Mouse (Mus musculus) central nervous system, embryonic 14 days (tissue): ENCODE measurements around the gene Rnd2. TPM values are rescaled to one million over a fixed set of nuclear protein-coding genes. Genes with fewer than 3 reads are reported as not detected.

Source experiments
- polyA plus RNA-seq: library from polyadenylated mRNA; depleted of rRNA; stranded (reverse); fragments of >200 nt; gene quantifications from 2 replicates; pipeline ENCODE4 v1.2.3, GENCODE M21; 2012; rRNA removed

Rnd2 gene
- 141 and 209 TPM in 2 replicates for polyA plus RNA-seq

GRCm38 (mm10) chr11:101464211-101465100, at the start of gene Rnd2:
Gene Rnd2 (plus strand): TSS chr11:101464999.

GRCm38 (mm10) chr11:101417101-101417855, 47.5 kb upstream of the Rnd2 start, which contains the start of gene Aarsd1:
Gene Aarsd1 (minus strand): TSS chr11:101417615.

GRCm38 (mm10) chr11:101424105-101424851, 40.5 kb upstream of the Rnd2 start, which contains the start of gene Gm27029:
Gene Gm27029 (minus strand): TSS chr11:101424796.

GRCm38 (mm10) chr11:101424925-101425813, 39.6 kb upstream of the Rnd2 start, which contains the start of the genes Rundc1 and Ptges3l:
Gene Rundc1 (plus strand): TSS chr11:101425085.
Gene Ptges3l (minus strand): TSS chr11:101425333.

GRCm38 (mm10) chr11:101442127-101442693, 22.6 kb upstream of the Rnd2 start, which contains the start of gene Rpl27:
Gene Rpl27 (plus strand): TSS chr11:101442298.

GRCm38 (mm10) chr11:101448274-101448746, 16.5 kb upstream of the Rnd2 start, which contains the start of gene Ifi35:
Gene Ifi35 (plus strand): TSS chr11:101448407.

GRCm38 (mm10) chr11:101465869-101466551, 1.2 kb downstream of the Rnd2 start, which contains the start of gene Vat1:
Gene Vat1 (minus strand): TSS chr11:101466230.

Other genes with a start within 250 kb of the Rnd2 start
- gene Ezh1, start 238.5 kb upstream of the Rnd2 start, polyA plus RNA-seq: 27.4 and 32.0 TPM in 2 replicates
- gene Ramp2, start 219.0 kb upstream of the Rnd2 start, polyA plus RNA-seq: 61.7 and 80.4 TPM in 2 replicates
- 67.6 and 69.5 TPM in 2 replicates for gene Vps25, start 211.3 kb upstream of the Rnd2 start, polyA plus RNA-seq
- 5.1 and 10.7 TPM in 2 replicates for gene Wnk4, start 204.4 kb upstream of the Rnd2 start, polyA plus RNA-seq
- gene Cntd1, start 186.0 kb upstream of the Rnd2 start, polyA plus RNA-seq: 0.93 and 1.1 TPM in 2 replicates
- 153 and 181 TPM in 2 replicates for gene Coa3, start 185.9 kb upstream of the Rnd2 start, polyA plus RNA-seq
- gene Becn1, start 162.7 kb upstream of the Rnd2 start, polyA plus RNA-seq: 116 and 133 TPM in 2 replicates
- 118 and 123 TPM in 2 replicates for gene Psme3, start 148.8 kb upstream of the Rnd2 start, polyA plus RNA-seq
- gene Aoc2, start 139.9 kb upstream of the Rnd2 start, polyA plus RNA-seq: 9.5 and 10.2 TPM in 2 replicates
- 0.27 and 0.85 TPM in 2 replicates for gene Aoc3, start 134.4 kb upstream of the Rnd2 start, polyA plus RNA-seq
- not detected in 2 replicates for gene G6pc, start 97.4 kb upstream of the Rnd2 start, polyA plus RNA-seq
- 55.6 and 56.6 TPM in 2 replicates for gene Aarsd1, start 47.4 kb upstream of the Rnd2 start, polyA plus RNA-seq
- 3.9 and 4.4 TPM in 2 replicates for gene Gm27029, start 40.2 kb upstream of the Rnd2 start, polyA plus RNA-seq
- gene Rundc1, start 39.9 kb upstream of the Rnd2 start, polyA plus RNA-seq: 27.5 and 28.6 TPM in 2 replicates
- gene Ptges3l, start 39.7 kb upstream of the Rnd2 start, polyA plus RNA-seq: 3.3 and 7.2 TPM in 2 replicates
- 965 and 994 TPM in 2 replicates for gene Rpl27, start 22.7 kb upstream of the Rnd2 start, polyA plus RNA-seq
- gene Ifi35, start 16.6 kb upstream of the Rnd2 start, polyA plus RNA-seq: 5.3 and 8.1 TPM in 2 replicates
- gene Vat1, start 1.2 kb downstream of the Rnd2 start, polyA plus RNA-seq: 147 and 149 TPM in 2 replicates
- 5.7 and 7.4 TPM in 2 replicates for gene Brca1, start 87.0 kb downstream of the Rnd2 start, polyA plus RNA-seq
- 99.6 and 115 TPM in 2 replicates for gene Nbr1, start 87.2 kb downstream of the Rnd2 start, polyA plus RNA-seq
- gene Tmem106a, start 117.2 kb downstream of the Rnd2 start, polyA plus RNA-seq: 5.3 and 5.6 TPM in 2 replicates
- gene Gm11634, start 134.3 kb downstream of the Rnd2 start, polyA plus RNA-seq: not detected in 2 replicates
- gene Rdm1, start 162.2 kb downstream of the Rnd2 start, polyA plus RNA-seq: 20.6 and 22.5 TPM in 2 replicates
- gene Arl4d, start 200.5 kb downstream of the Rnd2 start, polyA plus RNA-seq: 20.9 and 41.3 TPM in 2 replicates